Mouse (Mus musculus): ENCODE data around the gene Egfl6.

Egfl6 gene

DNA sequence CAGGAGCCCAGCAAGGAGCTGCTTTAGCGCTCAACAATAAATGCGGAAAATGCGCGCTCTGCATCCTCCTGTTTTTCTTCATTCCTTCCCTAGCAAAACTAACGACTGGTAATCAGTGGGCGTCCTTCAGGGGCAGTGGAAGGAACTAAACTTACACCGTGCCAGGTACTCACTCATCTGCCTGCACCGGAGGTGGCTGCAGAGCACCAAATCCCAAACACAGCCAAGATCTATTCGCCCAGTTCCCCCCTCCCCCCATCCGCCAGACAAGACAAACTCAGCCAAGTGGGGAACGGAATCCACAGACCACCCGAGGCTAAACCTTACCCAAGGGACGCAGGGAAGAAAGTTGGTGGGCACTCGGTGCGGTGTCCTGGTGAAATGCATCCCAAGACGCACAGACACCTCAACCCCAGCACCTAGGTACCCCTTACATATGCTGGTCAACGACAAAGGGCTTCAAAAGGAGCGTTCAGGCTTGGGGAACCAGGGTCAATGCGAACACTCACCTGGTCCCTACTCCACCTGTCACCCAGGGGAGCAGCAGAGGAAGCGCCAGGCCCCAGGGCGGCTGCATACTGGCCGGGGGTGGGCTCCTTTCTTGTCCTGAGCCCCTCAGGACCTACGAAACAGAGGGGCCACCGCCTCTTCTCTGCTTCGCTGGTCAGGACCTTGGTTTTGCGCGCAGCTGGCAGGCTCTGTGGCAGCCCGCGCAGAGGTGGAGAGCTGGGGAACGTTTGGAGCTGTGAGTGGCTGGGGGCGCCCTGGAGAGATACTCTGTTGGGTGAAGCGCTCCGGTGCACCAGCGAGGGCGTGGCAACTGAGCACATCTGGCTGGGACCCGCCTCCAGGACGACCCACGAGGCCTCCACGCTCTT is at the start of gene Egfl6:
Gene Egfl6 (minus strand): TSS at position 774 of the 878 bp plus-strand sequence.
- peak; percentile 17 for DNase-seq

DNA sequence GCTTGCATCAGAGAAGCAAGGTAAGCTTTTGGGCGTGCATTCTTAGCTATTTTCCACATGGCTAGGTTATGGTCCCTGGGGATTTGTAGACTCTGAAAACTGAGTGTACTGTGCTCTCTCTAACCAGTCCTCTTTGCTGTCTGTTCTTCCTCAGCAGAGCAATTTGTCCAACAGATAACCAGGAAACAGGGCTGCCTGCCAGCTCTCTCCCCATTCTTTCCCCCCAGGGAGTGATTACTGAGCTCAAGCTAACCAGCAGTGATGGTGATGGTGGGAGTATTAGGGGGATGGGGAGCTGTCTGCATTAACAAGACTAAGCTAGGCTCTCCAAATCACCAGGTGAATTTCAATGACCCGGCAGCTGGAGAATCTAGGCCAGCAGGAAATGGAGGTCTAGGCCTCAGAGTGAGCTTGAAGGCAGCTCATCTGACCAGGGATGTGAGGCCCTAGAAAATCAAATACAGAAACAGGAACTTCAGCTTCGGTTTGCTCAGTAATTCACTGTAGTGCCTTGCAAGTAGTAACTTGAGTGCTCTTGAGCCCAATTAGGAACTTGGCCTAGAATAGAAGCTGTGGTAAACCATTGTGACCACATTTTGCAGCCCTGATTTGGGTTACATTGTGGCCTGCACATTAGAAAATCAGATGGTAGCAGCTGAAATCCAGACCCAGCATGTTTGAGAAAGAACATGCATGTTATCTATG is 41.5 kb upstream of the Egfl6 start:
- DNase-seq, result no peak

DNA sequence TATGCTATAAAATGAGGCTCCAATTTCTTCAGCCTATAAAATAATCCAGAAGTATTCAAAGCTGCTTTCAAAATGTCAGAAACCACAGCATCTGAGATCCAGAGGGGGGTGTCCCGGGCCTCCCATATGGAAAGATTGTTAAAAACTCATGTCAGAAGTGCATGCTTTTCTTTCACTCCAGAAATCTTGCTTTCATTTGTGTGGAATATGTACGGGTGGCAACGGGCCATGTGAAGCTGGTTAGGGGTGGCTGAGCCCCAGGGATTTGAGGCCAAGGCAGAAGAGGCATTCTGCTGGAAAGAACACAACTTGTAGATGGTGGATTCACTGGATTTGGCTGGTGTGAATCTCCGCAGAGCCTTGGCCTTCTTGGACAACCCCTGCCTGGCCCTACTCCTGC is 40.7 kb upstream of the Egfl6 start:
- no peak for DNase-seq

DNA sequence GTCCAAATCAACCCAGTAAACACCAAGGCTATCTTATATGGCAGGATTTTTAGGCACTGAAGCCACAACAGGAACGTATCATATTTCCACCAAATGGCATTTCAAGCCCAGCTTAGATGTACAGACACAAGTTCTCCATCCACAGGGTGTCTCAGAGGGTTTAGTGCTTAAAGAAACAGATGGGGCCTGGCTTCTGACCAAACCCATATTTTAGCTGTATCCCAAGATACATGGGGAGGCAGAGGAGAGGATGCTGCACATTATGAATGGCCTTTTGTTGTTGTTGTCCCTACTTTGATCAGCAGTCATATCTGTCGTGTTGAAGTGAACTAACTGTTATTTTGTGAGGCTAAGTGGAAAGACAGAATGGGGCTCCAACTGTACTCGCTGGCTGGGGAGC is 37.7 kb upstream of the Egfl6 start:
- DNase-seq, result no peak

DNA sequence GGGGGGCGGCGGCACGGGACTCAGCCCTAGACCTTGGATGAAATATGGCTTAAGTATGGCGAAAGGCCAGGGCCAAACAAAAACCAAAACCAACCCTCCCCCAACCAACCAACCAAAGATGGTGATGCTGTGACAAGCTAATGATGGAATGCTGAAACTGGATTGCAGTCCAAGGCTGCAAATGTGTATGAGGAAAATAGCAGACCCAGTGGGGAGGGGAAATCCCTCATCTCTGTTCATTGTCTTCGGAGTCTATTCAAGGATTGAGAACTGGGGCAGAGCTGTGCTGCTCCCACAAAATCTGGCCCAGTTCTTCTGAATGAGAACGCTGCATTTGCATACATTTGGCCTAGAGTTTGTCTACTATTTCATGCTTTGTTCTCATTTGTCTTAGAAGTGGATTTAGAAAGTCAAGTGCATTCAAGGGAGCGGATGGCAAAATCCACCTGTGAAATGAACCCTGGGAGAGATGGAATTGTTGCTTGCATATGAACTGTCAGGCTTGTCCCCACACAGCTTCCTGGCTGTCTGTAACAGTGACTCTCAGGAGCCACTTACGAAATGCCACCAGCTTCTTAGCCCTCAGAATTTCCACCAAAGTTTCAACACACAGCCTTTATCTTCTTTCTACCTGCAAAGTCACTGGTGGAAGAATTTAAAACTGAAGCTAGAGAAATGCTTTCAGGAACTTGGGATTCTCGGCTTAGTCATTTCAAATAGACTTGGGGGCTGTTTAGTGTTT is 36.2 kb upstream of the Egfl6 start:
- DNase-seq, result no peak

DNA sequence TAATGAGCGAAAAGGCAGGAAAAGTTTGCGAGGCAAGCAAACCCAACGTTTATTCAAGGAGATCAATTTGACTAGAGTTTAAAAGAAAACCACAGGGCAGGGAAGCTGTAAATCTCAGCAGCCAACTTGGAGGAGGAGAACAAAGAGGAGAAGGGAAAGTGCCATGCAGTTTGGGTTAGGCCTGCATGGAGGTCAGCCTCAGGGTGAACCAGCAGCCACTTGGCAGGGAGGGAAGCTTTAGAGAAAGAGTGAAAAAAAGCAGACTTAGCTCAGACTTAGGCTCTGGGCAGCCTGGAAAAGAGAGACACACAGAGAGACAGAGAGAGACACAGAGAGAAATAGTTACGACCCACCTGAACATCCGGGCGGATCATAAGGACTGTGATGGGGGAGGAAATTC is 35.4 kb upstream of the Egfl6 start:
- DNase-seq, result peak; percentile 11

DNA sequence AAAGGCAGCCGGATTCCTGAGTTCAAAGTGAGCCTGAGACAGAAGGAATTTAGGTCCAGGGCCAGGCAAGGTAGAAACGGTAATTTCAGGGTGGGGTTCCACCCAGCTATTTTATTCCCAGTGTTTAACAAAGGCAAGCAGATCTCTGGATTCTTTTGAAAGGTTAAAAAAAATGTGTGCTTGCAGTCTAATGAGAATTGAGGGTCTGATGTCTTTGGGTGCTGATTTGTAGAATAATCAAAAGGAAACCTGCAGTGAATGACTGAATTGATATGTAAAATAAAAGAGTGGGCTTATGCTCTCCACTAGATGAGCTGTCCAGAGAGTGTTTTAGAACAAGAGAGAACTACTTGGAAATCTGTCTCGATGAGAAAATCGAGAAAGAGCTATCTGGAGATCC is 33.6 kb upstream of the Egfl6 start:
- no peak for DNase-seq

DNA sequence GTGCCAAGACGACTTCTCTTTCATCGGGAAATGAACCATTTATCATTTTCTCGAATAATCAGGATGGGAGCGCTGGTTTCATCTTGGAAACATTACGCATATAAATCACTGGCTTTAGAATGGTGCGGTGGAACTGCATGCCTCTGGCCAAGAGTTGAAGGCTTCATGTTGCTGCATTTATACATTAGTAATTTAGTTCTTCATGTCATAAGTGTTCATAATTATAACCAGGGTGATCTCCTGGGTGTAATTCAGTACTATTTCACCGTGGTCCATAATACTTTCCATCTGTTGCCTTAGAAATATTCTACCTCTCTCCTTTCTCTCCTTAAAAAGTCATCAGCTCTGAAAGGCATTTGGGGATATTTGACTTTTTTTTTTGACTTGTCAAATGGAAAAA is 29.7 kb upstream of the Egfl6 start:
- no peak for DNase-seq

DNA sequence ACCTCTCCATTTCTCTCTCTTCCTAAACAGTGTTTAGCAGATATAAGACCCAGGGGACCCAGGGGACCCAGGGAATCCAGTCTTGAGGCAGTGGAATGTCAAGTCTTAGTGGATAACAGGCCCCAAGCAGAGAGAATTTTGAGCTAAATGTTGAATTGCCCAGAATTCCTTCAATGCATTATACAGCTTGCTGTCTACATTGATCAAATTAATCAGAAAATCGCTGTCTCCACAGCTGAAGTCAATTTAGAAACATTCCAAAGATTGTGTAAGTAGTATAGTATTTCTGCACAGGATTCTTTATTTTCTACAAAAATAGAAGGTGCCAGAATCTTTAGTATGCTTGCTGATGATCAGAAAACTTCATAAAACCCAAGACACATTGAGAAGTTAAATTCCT is 9.4 kb downstream of the Egfl6 start:
- no peak for DNase-seq

DNA sequence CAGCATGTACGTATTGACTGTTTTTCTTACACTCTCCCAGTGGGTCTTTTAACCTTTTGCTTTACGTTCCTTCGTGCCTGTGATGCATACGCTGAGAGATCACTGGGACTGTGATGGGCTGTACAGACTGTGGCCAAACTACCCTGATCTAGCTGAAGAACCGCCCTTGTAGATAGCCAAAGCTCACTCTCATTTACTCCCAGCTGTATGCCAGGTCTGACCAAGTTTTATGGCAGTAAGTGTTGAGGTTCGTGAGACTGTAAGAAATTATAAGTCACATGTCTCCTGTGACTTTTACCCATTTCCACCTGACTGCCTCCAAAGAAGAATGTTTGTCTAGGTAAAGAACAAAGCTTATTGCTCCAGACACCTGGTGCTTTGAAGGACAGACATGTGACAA is 19.5 kb downstream of the Egfl6 start:
- DNase-seq, result no peak

DNA sequence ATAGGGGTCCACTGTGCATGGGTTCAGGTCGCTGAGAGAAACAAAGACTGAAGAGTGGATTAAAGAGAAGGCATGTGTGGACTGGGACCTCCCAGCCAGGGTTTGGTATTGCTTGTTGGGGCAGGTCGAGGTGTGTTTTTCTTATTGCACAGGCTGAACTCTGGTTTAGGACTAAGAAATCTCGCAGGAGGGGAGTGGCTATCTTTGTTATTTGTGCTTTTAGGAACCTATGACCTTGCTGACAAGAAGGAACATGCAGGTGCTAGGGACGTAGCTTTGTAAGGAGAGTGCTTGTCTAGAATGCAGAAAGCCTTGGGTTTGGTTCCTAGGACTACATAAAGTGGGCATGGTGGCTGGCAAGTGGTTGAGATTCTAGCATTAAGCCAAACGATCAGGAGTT is 20.1 kb downstream of the Egfl6 start:
- DNase-seq, result no peak

DNA sequence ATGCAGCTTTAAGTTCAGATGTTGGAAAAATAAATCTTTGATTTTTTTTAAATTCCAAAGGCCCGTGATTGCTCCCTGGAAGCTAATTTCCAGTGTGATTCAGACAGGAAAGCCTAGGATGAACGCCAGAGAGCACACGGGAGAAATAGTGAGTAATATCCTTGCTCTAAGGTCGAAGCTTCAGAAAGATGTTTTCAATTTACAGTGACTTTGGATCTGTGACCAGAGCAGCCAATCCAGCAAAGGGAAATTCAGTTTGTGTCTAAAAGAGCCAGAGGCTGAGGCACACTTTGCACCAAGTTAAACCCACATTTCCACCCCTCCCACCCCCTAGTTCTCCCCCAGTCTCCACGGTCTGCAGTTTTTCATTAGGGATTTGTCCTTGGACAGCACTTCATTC is 20.6 kb downstream of the Egfl6 start:
- no peak for DNase-seq

DNA sequence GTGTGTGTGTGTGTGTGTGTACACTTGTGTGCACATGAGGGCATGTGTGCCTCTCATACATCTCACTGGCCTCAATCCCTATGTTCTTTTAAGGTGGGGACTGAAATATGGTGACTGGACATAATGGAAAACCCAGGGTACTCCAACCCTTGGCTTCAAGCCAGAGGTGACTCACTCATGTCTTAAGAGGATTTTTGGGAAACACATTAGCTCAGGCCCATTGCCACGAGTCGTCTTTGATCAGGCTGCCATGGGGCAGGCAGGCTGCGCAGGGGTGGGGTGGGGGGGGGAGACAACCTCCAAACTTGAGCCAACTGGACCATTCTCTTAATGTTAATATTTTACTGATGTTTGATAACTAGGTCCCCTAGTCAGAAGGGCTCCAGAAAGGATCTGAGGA is 26.2 kb downstream of the Egfl6 start:
- DNase-seq, result no peak

DNA sequence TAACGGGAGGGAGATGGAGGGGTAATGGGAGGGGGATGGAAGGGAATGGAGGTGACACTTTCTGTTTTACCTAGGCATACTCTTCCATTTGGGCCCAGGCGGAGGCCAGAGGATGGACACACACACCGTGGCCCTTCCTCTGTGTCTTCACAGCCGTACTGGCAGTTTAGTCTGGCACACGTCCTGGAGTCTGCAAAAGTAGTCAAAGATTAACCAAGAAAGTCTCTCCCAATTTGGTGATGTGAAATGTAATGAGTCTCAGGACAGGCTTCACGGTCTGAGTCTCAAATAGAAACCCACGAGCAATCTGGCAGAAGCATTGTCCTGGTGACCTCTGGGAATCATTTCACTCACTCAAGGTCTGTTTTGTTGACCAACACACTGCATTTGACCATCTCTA is 33.2 kb downstream of the Egfl6 start:
- peak; percentile 24 for DNase-seq

DNA sequence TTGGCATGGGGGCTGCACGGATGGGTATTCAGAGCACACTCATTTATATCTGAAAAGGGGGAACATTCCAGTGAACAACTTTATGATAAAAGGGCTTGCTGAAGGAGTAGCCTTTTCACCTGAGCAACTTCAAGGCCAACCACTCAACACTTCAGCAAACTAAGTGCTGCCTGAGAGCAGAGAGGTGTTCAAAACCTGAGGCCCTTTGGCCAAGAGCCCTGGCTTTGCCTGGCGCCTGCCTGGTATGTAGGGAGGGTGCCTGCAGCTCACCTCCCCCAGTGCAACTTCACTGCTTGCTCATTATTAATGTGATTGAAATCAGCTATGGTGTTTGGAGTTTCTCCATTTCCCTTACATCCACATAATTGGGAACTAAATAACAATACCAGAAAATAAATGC is 39.0 kb downstream of the Egfl6 start:
- no peak for DNase-seq

DNA sequence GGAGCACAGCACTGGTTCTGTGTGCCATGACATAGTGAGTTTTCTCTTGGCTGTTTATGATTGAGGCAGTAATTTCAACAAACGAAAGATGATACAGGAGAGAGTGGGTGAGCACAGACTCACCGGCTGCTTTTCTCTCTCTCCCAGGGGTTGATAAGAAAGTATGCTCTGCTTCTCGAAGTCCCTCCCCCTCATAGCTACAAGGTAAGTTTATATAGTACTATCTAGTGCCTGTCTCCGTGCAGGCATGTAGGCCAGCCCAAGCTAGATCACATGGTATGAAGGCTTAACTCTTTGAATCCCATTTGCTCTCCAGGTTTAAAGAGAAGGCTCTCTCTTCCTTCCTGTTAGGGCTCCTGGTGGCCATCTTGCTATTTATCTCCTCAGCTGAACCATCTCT is 50.4 kb downstream of the Egfl6 start:
- DNase-seq, result no peak

DNA sequence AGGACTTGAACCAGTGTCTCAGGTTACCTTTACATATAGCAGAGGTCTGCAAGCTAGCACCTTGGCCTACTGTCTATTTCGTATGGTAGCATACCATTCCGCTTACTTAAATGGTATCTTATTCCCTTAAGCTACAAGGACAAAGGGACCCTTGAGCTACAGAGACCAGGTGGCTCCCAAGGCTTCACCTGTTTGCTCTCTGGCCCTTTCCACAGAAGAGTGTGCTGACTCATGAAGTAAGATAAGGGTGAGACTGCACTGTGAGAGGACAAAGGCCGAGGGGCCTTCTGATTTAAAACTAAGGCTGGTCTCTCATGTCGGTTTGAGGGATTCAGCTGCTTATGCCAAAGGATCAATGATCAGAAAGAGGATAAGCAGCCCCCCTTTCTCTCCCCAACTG is 52.1 kb downstream of the Egfl6 start:
- no peak for DNase-seq

DNA sequence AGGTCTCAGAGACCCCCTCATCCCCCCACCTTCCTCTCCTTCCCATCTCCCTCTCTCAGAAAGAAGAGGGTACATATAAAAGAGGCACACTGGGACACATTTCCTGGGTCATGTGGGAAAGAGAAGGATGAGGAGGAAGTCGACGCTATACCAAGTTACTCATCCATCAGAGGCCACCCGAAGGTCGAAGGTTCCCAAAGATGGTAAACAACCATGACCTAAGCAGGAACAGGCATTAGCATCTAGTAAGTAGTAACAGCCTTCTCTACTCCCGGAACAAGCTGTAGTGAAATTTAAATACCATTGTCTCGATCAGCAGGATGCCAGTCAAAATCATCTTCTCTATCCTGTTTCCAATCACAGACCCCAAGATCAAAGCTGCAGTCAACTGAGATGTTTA is 53.8 kb downstream of the Egfl6 start:
- DNase-seq, result no peak

DNA sequence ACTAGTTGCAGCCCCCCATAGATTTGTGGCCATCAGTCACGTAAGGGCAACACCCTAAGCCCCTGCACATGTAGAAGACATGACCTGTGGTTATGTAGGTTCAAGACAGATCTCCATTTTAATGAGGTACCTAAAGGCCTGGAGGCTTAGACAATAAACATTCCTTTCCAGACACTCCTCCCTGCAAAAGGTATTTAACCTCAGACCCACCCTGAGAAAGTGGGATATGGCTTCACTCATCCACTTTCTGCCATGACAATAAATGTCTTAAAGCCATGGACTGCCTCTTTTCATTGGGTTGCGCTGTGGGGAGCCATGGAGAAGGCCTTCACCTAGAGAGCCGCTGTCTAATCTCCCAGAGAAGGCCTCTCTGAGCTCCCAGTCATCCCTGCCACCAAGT is 57.4 kb downstream of the Egfl6 start:
- no peak for DNase-seq

DNA sequence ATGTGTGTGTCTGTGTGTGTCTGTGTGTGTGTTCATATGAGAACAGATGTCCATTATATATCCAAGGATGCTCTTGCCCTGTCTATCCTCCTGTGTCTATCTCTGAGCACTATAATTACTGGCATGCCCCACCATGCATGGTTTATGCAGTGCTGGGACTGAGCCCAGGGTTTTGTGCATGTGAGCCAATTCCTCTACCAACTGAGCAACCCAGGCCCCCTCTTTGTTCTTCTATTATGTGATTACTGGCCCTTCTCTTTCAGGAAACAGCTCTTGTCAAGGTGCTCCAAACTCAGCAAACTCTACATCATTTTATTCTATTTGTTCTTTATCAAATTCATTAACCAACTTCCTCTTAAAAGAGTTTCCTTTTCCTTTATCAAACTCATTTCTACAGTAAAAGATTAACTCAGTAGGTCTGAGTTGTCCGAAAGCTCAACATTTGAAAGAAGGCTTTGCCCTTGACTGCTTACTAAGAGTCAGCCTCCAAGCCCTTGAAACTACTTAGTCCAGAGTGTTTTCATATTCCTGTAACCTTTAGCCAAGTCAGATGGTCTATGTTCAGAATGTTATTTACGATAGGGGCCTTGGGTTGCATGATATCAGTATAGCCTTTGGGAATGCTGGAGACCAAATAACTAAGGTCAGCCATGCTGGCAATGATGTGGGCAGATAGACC is 59.7 kb downstream of the Egfl6 start:
- DNase-seq, result no peak

DNA sequence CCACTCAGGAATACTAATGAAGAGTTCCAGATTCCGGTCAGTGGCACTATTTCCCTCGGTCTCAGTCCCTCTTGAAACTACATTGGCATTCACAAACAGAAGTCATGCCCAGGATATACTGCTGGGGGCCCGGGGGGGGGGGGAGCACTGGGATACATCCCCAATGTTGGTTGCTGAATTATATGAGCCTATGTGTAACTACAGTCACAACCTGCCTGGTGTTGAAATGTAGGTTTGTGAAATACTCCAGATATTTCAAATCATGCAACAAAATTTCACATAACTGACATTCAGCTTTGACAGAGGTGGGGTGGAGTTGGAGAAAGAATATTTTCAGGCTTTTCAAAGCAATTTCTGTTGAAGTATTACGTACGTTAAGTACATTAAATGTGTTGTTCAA is 64.7 kb downstream of the Egfl6 start:
- no peak for DNase-seq

DNA sequence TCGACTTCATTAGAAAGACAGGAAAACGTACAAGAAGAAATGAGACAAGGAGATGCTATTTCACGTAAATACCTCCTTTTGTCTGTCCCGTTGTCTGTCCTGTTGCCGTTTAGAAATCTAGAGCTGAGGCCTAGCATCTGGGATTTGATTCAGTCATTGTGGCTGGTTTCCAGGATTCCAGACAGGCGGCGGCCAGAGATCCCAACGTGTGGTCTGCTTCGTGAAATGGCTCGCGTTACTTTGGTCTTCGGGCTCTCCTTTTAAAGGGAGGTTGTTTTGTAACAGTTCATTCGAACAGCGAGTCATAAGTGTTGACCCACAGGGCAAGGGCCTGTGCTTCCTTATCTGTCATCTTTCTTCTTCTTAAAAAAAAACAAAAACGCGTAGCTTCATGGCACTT is 67.2 kb downstream of the Egfl6 start, which contains the start of gene Tceanc:
Gene Tceanc (minus strand): TSS at position 223 of the 400 bp plus-strand sequence.
- no peak for DNase-seq

DNA sequence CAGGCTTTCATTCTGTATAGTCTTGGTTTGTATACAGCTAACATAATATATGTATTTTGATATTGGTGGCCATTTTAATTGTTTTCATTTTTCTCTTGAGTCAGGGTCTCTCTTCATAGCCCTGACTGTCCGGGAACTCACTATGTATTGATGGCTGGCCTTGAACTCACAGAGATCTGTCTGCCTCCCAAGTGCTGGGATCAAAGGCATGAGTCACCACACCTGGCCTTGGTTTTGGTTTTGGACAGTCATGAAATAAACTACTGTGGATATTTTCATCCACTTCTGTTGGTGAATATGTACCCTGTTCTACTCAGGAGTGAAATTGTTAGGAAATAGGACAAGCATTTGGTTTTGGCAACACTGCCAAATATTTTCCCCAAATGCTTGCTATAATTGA is 68.9 kb downstream of the Egfl6 start:
- DNase-seq, result no peak
